Mouse (Mus musculus) embryonic fibroblast, embryonic 13.5 days (primary cell): ENCODE results near the gene Gm10600. TPM values are rescaled to one million over a fixed set of nuclear protein-coding genes. Genes with fewer than 3 reads are reported as not detected.
"Not testable (repeated sequence)": the region's sequence is repeated elsewhere in the genome, so short reads cannot be mapped to it uniquely, and the experiment has no call there.

Experiments
- H3K27ac ChIP-seq: 2 replicates; pipeline ENCODE4 v1.5.1; 2012; ENCODE audit warnings: low read length, control low read depth, inconsistent platforms; ENCODE audit not compliant: insufficient read depth
- H3K4me1 ChIP-seq: 2 replicates; pipeline ENCODE4 v1.6.1; 2011; ENCODE audit warnings: low read length; ENCODE audit not compliant: control insufficient read depth, insufficient read depth
- H3K4me3 ChIP-seq: 2 replicates; pipeline ENCODE4 v1.5.1; 2011; ENCODE audit warnings: mild to moderate bottlenecking, control low read depth, low read length; ENCODE audit not compliant: insufficient read depth
- polyA plus RNA-seq: library from polyadenylated mRNA; stranded (reverse); fragments of >200 nt; gene quantifications from 2 replicates; pipeline ENCODE4 v1.2.4, GENCODE M21; 2011; ENCODE audit warnings: low read depth; ENCODE audit not compliant: missing spikeins, insufficient read length

The Gm10600 gene
- not detected in 2 replicates for polyA plus RNA-seq

- not testable (repeated sequence) for H3K4me1 ChIP-seq, H3K27ac ChIP-seq, H3K4me3 ChIP-seq
Measured at GRCm38 (mm10) chr4:42240339-42240738, at the start of gene Gm10600. Gene Gm10600, plus strand, starts transcription at chr4:42240639.

DNA sequence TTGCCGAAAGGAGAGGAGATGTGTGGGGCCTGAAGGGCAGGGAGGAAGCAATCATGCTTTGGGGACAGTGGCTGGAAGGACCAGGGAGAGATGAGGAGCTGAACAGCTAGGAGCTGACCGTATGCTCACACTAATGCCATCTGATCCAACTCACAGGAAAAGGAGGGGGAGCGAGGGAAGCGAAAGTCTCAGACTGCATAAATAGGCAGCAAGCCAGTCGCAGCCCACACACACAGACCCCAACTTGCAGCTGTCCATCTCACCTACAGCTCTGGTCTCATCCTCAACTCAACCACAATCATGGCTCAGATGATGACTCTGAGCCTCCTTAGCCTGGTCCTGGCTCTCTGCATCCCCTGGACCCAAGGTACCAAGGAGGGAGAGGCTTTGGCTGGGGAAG lies 15.0 kb downstream of the Gm10600 start, which contains the start of gene Ccl21b:
TSS of gene Ccl21b (plus strand) at position 301 of the 400 bp plus-strand sequence.
- not testable (repeated sequence) for H3K27ac ChIP-seq, H3K4me3 ChIP-seq, H3K4me1 ChIP-seq

Other genes starting within 250 kb of the Gm10600 start
- not detected in 2 replicates for gene Gm21093, start 205.9 kb upstream of the Gm10600 start, polyA plus RNA-seq
- gene Gm3893, start 149.4 kb upstream of the Gm10600 start, polyA plus RNA-seq, result not detected in 2 replicates
- gene Gm13304, start 125.8 kb upstream of the Gm10600 start, polyA plus RNA-seq, result not detected in 2 replicates
- not detected in 2 replicates for gene Gm13306, start 87.2 kb upstream of the Gm10600 start, polyA plus RNA-seq
- gene Gm13305, start 72.0 kb upstream of the Gm10600 start, polyA plus RNA-seq, result not detected in 2 replicates
- gene Ccl21b, start 15.1 kb downstream of the Gm10600 start, polyA plus RNA-seq, result not detected in 2 replicates
- gene Gm21953, start 53.6 kb downstream of the Gm10600 start, polyA plus RNA-seq, result not detected in 2 replicates
- gene Fam205a3, start 77.7 kb downstream of the Gm10600 start, polyA plus RNA-seq, result not detected in 2 replicates
- gene Gm21586, start 198.7 kb downstream of the Gm10600 start, polyA plus RNA-seq, result not detected in 2 replicates
- gene Gm2163, start 226.1 kb downstream of the Gm10600 start, polyA plus RNA-seq, result 0.19 TPM in 1 of 2 replicates, not detected in the other